Mouse (Mus musculus): Measurements from ENCODE around the gene Dnah7c. TPM values are rescaled to one million over a fixed set of nuclear protein-coding genes. Genes with fewer than 3 reads are reported as not detected.
"Not testable (repeated sequence)": the region's sequence is repeated elsewhere in the genome, so short reads cannot be mapped to it uniquely, and the experiment has no call there.

Dnah7c gene
- polyA plus RNA-seq, 1 experiment from 2014 or later = 0.11 TPM

- H3K4me2 ChIP-seq (ENCODE audit: low read length); H3K4me3 ChIP-seq (ENCODE audit: low read length); H3K9me3 ChIP-seq (ENCODE audit: control insufficient read depth, low read length); H3K36me3 ChIP-seq (ENCODE audit: control insufficient read depth, insufficient read depth, low read length); H3K9ac ChIP-seq (ENCODE audit: low read depth, low read length); H3K4me1 ChIP-seq (ENCODE audit: control insufficient read depth, insufficient read depth, low read depth, low read length); H3K27me3 ChIP-seq (replicated peaks; ENCODE audit: control insufficient read depth, insufficient read depth, low read length); ATAC-seq; H3K27ac ChIP-seq (ENCODE audit: low read depth, low read length): not testable (repeated sequence)
- WGBS = 76% methylated on average over 1 of the region's 1 CpGs
Measured at GRCm38 (mm10) chr1:46724810-46725209, 299.4 kb downstream of the Dnah7c start.

DNA sequence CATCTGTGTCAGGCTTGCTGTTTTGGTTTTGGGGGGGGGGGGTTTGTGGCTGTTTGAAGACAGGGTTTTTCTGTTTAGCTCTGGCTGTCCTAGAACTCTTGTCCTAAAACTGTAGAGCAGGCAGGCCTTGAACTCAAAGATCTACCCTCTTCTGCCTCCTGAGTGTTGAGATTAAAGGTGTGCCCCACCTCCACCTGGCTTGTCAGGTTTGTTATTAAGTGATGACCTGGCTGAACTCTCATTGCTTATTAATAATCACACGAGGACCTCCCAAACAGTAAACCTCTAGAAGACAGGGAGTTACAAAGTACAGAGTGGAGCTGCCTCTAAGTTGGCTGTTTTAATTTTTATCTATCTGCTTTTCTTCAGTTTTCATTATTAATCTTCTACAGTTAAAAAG lies 299.9 kb downstream of the Dnah7c start:
- Histone ChIP-seq H3K27me3 (replicated peaks; ENCODE audit: control insufficient read depth, insufficient read depth, low read length) (no peaks in the 10 kb centered on the region), H3K4me3 (ENCODE audit: low read length) (no peak overlapping the region), H3K4me2 (ENCODE audit: low read length) (no peak overlapping the region), H3K4me1 (ENCODE audit: control insufficient read depth, insufficient read depth, low read depth, low read length) (no peaks in the 10 kb centered on the region), H3K9me3 (ENCODE audit: control insufficient read depth, low read length) (no peaks in the 10 kb centered on the region), H3K36me3 (ENCODE audit: control insufficient read depth, insufficient read depth, low read length) (no peaks in the 10 kb centered on the region), H3K9ac (ENCODE audit: low read depth, low read length) (no peak overlapping the region), H3K27ac (ENCODE audit: low read depth, low read length) (no peak overlapping the region)
- ATAC-seq = no peak
- 73% methylated on average over 1 of the region's 1 CpGs for WGBS

DNA sequence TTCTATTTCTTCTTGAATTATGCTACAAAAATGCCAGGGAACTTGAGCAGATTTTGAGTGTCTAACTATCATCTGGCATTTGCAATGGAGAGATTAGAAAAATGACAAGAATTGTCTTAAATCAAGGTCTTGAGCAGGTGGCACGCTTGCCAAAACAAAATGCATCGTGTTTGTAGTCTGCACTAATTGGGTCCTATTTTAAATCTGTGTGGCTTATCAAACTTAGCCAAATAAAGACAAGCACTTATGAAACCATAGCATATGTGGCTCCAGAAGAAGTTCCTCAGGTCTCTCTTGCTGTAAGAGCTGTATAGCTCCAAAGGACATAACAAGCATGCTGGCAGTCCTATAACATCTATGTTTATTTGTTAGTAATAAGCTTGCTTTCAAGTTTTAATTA lies 300.3 kb downstream of the Dnah7c start:
- not testable (repeated sequence) for ATAC-seq; H3K9ac ChIP-seq (ENCODE audit: low read depth, low read length); H3K36me3 ChIP-seq (ENCODE audit: control insufficient read depth, insufficient read depth, low read length); H3K4me3 ChIP-seq (ENCODE audit: low read length); H3K27ac ChIP-seq (ENCODE audit: low read depth, low read length); H3K4me2 ChIP-seq (ENCODE audit: low read length); H3K4me1 ChIP-seq (ENCODE audit: control insufficient read depth, insufficient read depth, low read depth, low read length); H3K9me3 ChIP-seq (ENCODE audit: control insufficient read depth, low read length); H3K27me3 ChIP-seq (replicated peaks; ENCODE audit: control insufficient read depth, insufficient read depth, low read length)
- WGBS = 90% methylated on average over 2 of the region's 2 CpGs

DNA sequence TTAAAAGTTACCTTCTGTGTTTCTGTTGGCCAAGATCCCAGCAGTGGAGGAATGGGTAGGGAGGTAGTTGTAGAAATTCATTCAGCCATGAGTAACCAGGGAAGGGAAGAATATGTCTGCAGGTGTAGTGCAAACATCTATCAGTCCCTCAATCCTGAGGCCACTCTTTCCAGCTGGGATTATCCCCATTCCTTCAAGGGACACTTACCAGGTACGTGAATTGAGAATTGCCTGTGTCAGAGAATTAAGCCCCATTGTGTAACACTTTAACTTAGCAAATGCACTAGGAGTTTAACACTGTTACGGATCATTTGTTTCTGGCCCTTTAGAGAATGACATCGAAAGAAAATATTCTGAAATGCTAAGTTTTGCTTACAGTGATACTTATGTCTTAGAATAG lies 304.3 kb downstream of the Dnah7c start:
- WGBS = 96% methylated on average over 3 of the region's 3 CpGs
- H3K4me2 ChIP-seq (ENCODE audit: low read length); H3K27ac ChIP-seq (ENCODE audit: low read depth, low read length); H3K9ac ChIP-seq (ENCODE audit: low read depth, low read length); H3K9me3 ChIP-seq (ENCODE audit: control insufficient read depth, low read length); H3K36me3 ChIP-seq (ENCODE audit: control insufficient read depth, insufficient read depth, low read length); H3K27me3 ChIP-seq (replicated peaks; ENCODE audit: control insufficient read depth, insufficient read depth, low read length); H3K4me1 ChIP-seq (ENCODE audit: control insufficient read depth, insufficient read depth, low read depth, low read length); ATAC-seq; H3K4me3 ChIP-seq (ENCODE audit: low read length): not testable (repeated sequence)

GRCm38 (mm10) chr1:46733405-46734106 lies 308.2 kb downstream of the Dnah7c start:
- ATAC-seq = peak; percentile 76

GRCm38 (mm10) chr1:46734455-46734854 lies 309.1 kb downstream of the Dnah7c start:
- H3K9me3 ChIP-seq (ENCODE audit: control insufficient read depth, low read length) = not testable (repeated sequence)
- peak; percentile 48; the same call in 1 of the 2 replicates for ATAC-seq

More at GRCm38 (mm10) chr1:46733405-46734106, 308.2 kb downstream of the Dnah7c start:
- not testable (repeated sequence) for H3K9ac ChIP-seq (ENCODE audit: low read depth, low read length); H3K4me3 ChIP-seq (ENCODE audit: low read length); H3K27ac ChIP-seq (ENCODE audit: low read depth, low read length); H3K9me3 ChIP-seq (ENCODE audit: control insufficient read depth, low read length); H3K4me2 ChIP-seq (ENCODE audit: low read length); H3K36me3 ChIP-seq (ENCODE audit: control insufficient read depth, insufficient read depth, low read length); H3K27me3 ChIP-seq (replicated peaks; ENCODE audit: control insufficient read depth, insufficient read depth, low read length); H3K4me1 ChIP-seq (ENCODE audit: control insufficient read depth, insufficient read depth, low read depth, low read length)
- 63% methylated on average over 2 of the region's 2 CpGs for WGBS

DNA sequence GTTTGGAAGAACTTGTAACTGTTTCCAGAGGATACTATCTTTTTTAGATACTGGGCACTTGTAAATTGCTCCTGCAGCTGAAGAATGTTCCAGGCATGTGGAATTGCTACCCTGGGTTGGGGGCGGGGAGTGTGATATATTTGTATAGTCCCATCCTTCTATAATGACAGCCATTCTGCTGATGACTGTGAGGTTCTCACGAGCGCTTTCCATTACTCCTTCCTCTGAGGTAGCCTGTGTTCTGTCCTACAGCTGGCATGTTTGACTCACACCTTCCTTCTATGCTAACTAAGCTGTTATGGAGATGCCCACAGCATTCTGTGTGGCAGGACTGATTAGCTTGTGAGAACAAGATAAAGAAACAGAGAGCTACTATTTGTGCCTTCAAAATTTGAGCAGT lies 339.2 kb downstream of the Dnah7c start:
- H3K4me1 ChIP-seq (ENCODE audit: control insufficient read depth, insufficient read depth, low read depth, low read length); ATAC-seq; H3K4me3 ChIP-seq (ENCODE audit: low read length); H3K27me3 ChIP-seq (replicated peaks; ENCODE audit: control insufficient read depth, insufficient read depth, low read length); H3K9me3 ChIP-seq (ENCODE audit: control insufficient read depth, low read length); H3K9ac ChIP-seq (ENCODE audit: low read depth, low read length); H3K27ac ChIP-seq (ENCODE audit: low read depth, low read length); H3K36me3 ChIP-seq (ENCODE audit: control insufficient read depth, insufficient read depth, low read length); H3K4me2 ChIP-seq (ENCODE audit: low read length): not testable (repeated sequence)
- 66% methylated on average over 3 of the region's 3 CpGs for WGBS

More at GRCm38 (mm10) chr1:46734455-46734854, 309.1 kb downstream of the Dnah7c start:
- not testable (repeated sequence) for H3K27ac ChIP-seq (ENCODE audit: low read depth, low read length); H3K9ac ChIP-seq (ENCODE audit: low read depth, low read length); H3K27me3 ChIP-seq (replicated peaks; ENCODE audit: control insufficient read depth, insufficient read depth, low read length); H3K4me2 ChIP-seq (ENCODE audit: low read length); H3K4me3 ChIP-seq (ENCODE audit: low read length); H3K4me1 ChIP-seq (ENCODE audit: control insufficient read depth, insufficient read depth, low read depth, low read length); H3K36me3 ChIP-seq (ENCODE audit: control insufficient read depth, insufficient read depth, low read length)
- 71% methylated on average over 2 of the region's 2 CpGs for WGBS

- not testable (repeated sequence) for H3K4me1 ChIP-seq (ENCODE audit: control insufficient read depth, insufficient read depth, low read depth, low read length); H3K4me3 ChIP-seq (ENCODE audit: low read length); H3K27me3 ChIP-seq (replicated peaks; ENCODE audit: control insufficient read depth, insufficient read depth, low read length); H3K9ac ChIP-seq (ENCODE audit: low read depth, low read length); H3K9me3 ChIP-seq (ENCODE audit: control insufficient read depth, low read length); ATAC-seq; H3K4me2 ChIP-seq (ENCODE audit: low read length); H3K27ac ChIP-seq (ENCODE audit: low read depth, low read length); H3K36me3 ChIP-seq (ENCODE audit: control insufficient read depth, insufficient read depth, low read length)
Measured at GRCm38 (mm10) chr1:46769318-46769717, 343.9 kb downstream of the Dnah7c start.

GRCm38 (mm10) chr1:46770077-46770695 lies 344.8 kb downstream of the Dnah7c start:
- H3K36me3 ChIP-seq (ENCODE audit: control insufficient read depth, insufficient read depth, low read length); H3K4me3 ChIP-seq (ENCODE audit: low read length); H3K27me3 ChIP-seq (replicated peaks; ENCODE audit: control insufficient read depth, insufficient read depth, low read length); H3K9me3 ChIP-seq (ENCODE audit: control insufficient read depth, low read length); H3K27ac ChIP-seq (ENCODE audit: low read depth, low read length); H3K9ac ChIP-seq (ENCODE audit: low read depth, low read length); H3K4me2 ChIP-seq (ENCODE audit: low read length); H3K4me1 ChIP-seq (ENCODE audit: control insufficient read depth, insufficient read depth, low read depth, low read length): not testable (repeated sequence)
- peak; percentile 45 for ATAC-seq
- WGBS = 86% methylated on average over 7 of the region's 7 CpGs
